Mouse (Mus musculus): ENCODE measurements around the gene Jtb. TPM values are rescaled to one million over a fixed set of nuclear protein-coding genes. Genes with fewer than 3 reads are reported as not detected.

Jtb gene
- total RNA-seq, 4 experiments from 2014 or later = 36.9 to 38.2 (median 37.4) TPM

- DNase-seq (ENCODE audit: low spot score in 2 of 2) = no peak
Measured at GRCm38 (mm10) chr3:90258521-90258920, 27.1 kb downstream of the Jtb start.

- no peak for DNase-seq (ENCODE audit: low spot score in 2 of 2)
Measured at GRCm38 (mm10) chr3:90263121-90263771, 31.8 kb downstream of the Jtb start.

- DNase-seq (ENCODE audit: low spot score in 2 of 2) = no peak
Measured at GRCm38 (mm10) chr3:90264687-90265033, 33.3 kb downstream of the Jtb start.

- peak; percentile 73 to 84 for DNase-seq (ENCODE audit: low spot score in 2 of 2)
Measured at GRCm38 (mm10) chr3:90265034-90265931, 33.9 kb downstream of the Jtb start, which contains the start of gene Dennd4b. TSS of gene Dennd4b (plus strand) at chr3:90265185.

GRCm38 (mm10) chr3:90265932-90266741, 34.7 kb downstream of the Jtb start:
- DNase-seq (ENCODE audit: low spot score in 2 of 2) = no peak

GRCm38 (mm10) chr3:90266901-90267775, 35.7 kb downstream of the Jtb start:
- no peak for DNase-seq (ENCODE audit: low spot score in 2 of 2)

- DNase-seq (ENCODE audit: low spot score in 2 of 2) = no peak
Measured at GRCm38 (mm10) chr3:90268190-90268589, 36.8 kb downstream of the Jtb start.

- DNase-seq (ENCODE audit: low spot score in 2 of 2) = no peak
Measured at GRCm38 (mm10) chr3:90268971-90269370, 37.6 kb downstream of the Jtb start.

GRCm38 (mm10) chr3:90270784-90271183, 39.4 kb downstream of the Jtb start:
- DNase-seq (ENCODE audit: low spot score in 2 of 2) = no peak

GRCm38 (mm10) chr3:90272170-90272569, 40.8 kb downstream of the Jtb start:
- DNase-seq (ENCODE audit: low spot score in 2 of 2) = no peak

GRCm38 (mm10) chr3:90273855-90274254, 42.5 kb downstream of the Jtb start:
- no peak for DNase-seq (ENCODE audit: low spot score in 2 of 2)

- DNase-seq (ENCODE audit: low spot score in 2 of 2) = no peak
Measured at GRCm38 (mm10) chr3:90275286-90275685, 43.9 kb downstream of the Jtb start.

- no peak for DNase-seq (ENCODE audit: low spot score in 2 of 2)
Measured at GRCm38 (mm10) chr3:90276858-90277257, 45.5 kb downstream of the Jtb start.

- DNase-seq (ENCODE audit: low spot score in 2 of 2) = no peak
Measured at GRCm38 (mm10) chr3:90277793-90278192, 46.4 kb downstream of the Jtb start.

GRCm38 (mm10) chr3:90278211-90278610, 46.8 kb downstream of the Jtb start:
- DNase-seq (ENCODE audit: low spot score in 2 of 2) = no peak

- DNase-seq (ENCODE audit: low spot score in 2 of 2) = no peak
Measured at GRCm38 (mm10) chr3:90279216-90279615, 47.8 kb downstream of the Jtb start.

GRCm38 (mm10) chr3:90279743-90280142, 48.3 kb downstream of the Jtb start:
- DNase-seq (ENCODE audit: low spot score in 2 of 2) = no peak

GRCm38 (mm10) chr3:90280708-90281107, 49.3 kb downstream of the Jtb start:
- no peak for DNase-seq (ENCODE audit: low spot score in 2 of 2)

- no peak for DNase-seq (ENCODE audit: low spot score in 2 of 2)
Measured at GRCm38 (mm10) chr3:90284150-90284549, 52.8 kb downstream of the Jtb start.

All from layer of hippocampus, adult 8-10 months (tissue).